Mouse (Mus musculus) MEL (cell line): ENCODE results near the gene Cxcr6.

Experiments
- CHD1 ChIP-seq: IDR thresholded peaks from 2 replicates; pipeline ENCODE4 v1.6.1; 2012; ENCODE audit warnings: low read depth, mild to moderate bottlenecking, inconsistent platforms, low read length, improper control_type of control experiment
- CTCF ChIP-seq, 3 experiments: IDR thresholded peaks in 2 of 3; conservative IDR thresholded peaks in 1 of 3; 2 replicates each; pipeline ENCODE4 v1.5.1; 2011 to 2012; ENCODE audit warnings: low read length in 3 of 3, low read depth in 2 of 3, mild to moderate bottlenecking in 2 of 3, improper control_type of control experiment in 1 of 3, inconsistent platforms in 1 of 3, mixed read lengths in 1 of 3, moderate library complexity in 1 of 3; ENCODE audit not compliant: control insufficient read depth in 1 of 3, insufficient read depth in 1 of 3, poor library complexity in 1 of 3, severe bottlenecking in 1 of 3
- ETS1 ChIP-seq: IDR thresholded peaks from 2 replicates; pipeline ENCODE4 v1.6.1; 2012; ENCODE audit warnings: low read depth, mild to moderate bottlenecking, inconsistent platforms, low read length, improper control_type of control experiment, moderate library complexity
- MXI1 ChIP-seq: IDR thresholded peaks from 2 replicates; pipeline ENCODE4 v1.6.1; 2011; ENCODE audit warnings: mild to moderate bottlenecking, low read depth, low read length, improper control_type of control experiment
- POLR2A ChIP-seq, 2 experiments: IDR thresholded peaks; 2 replicates each; pipeline ENCODE4 v1.6.1; 2011 to 2012; ENCODE audit warnings: low read length in 2 of 2, mild to moderate bottlenecking in 2 of 2, control low read depth in 1 of 2, improper control_type of control experiment in 1 of 2, low read depth in 1 of 2, moderate library complexity in 1 of 2; ENCODE audit not compliant: control insufficient read depth in 1 of 2, insufficient read depth in 1 of 2, poor library complexity in 1 of 2

DNA sequence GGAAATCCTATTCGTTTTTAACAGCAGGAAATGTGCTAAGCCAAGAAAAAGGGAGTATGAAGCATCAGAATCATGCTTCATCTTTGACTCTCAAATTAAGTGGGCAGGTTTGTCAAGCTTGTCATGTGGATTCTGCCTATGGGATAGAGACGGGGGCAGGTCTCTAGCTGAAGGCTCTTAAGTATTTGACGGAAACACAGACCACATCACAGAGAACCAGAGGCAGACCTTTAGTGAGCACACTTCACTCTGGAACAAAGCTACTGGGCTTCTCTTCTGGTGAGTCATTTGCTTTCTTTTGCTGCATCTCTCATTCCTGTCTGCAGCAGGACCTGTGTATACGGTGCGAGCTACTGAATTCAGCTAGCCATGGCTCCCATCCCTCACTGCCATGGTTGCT lies at the start of gene Cxcr6:
- TF ChIP-seq CHD1 (no peak), CTCF (IDR thresholded peaks at IDR 0.05 in 2 of 3, conservative IDR thresholded peaks at IDR 0.05 in 1 of 3; ENCODE audit: control insufficient read depth in 1 of 3, insufficient read depth in 1 of 3, low read depth in 2 of 3, low read length in 3 of 3, poor library complexity in 1 of 3, severe bottlenecking in 1 of 3) (no peak), ETS1 (no peak), POLR2A (IDR thresholded peaks at IDR 0.05; ENCODE audit: control insufficient read depth in 1 of 2, insufficient read depth in 1 of 2, low read depth in 1 of 2, low read length in 2 of 2, poor library complexity in 1 of 2) (no peak), MXI1 (no peak)
